In genomic region chr12:41123207-41123606, GRCm38 (mm10) we compare ENCODE assay signal across 22 mouse cellular contexts.
A peak's percentile ranks its signal among the peaks of the same experiment; 100 is the strongest.
DNase-seq lines count a peak whose midpoint lies in the region; ATAC-seq and TF ChIP-seq lines count a peak whose summit lies in the region.
"Had no signal": no experiment of that assay in that cellular context is flagged by ENCODE, and none has a peak within 500 bp of the region (broad histone marks: within the 10 kb centered on the region; RNA-seq: fewer than 3 reads in every experiment).

No protein-coding gene starts in this region.

- no peaks in the 10 kb centered on the region for H3K36me3 ChIP-seq in intestine, postnatal 0 days (ENCODE audit: control insufficient read depth, insufficient read depth)
- no peaks in the 10 kb centered on the region for H3K36me3 ChIP-seq in intestine, embryonic 15.5 days
- no peaks in the 10 kb centered on the region for H3K36me3 ChIP-seq in lung, embryonic 14.5 days (ENCODE audit: insufficient read depth)
- H3K36me3 ChIP-seq in CH12.LX (replicated peaks in 1 of 2; ENCODE audit: control insufficient read depth in 1 of 2, insufficient read depth in 1 of 2, low read length in 1 of 2) = no peaks in the 10 kb centered on the region
- H3K36me3 ChIP-seq: embryonic facial prominence, embryonic 12.5 days; G1E; hindbrain, embryonic 15.5 days; midbrain, embryonic 10.5 days; neural tube, embryonic 13.5 days had no signal

- TF ChIP-seq CTCF in intestine, postnatal 0 days (IDR thresholded peaks at IDR 0.05; ENCODE audit: low read depth) = peak; percentile 60
- peak; percentile 34 for TF ChIP-seq CTCF in lung, embryonic 14.5 days (IDR thresholded peaks at IDR 0.05; ENCODE audit: low read depth)
- TF ChIP-seq CTCF in lung, adult 2 months (IDR thresholded peaks at IDR 0.05; ENCODE audit: insufficient read depth, low read length) = no peak
- peak in 1 of 2 experiments; percentile 38; a peak in 1 of 4 replicates for TF ChIP-seq CTCF in CH12.LX (conservative IDR thresholded peaks at IDR 0.05 in 1 of 2, IDR thresholded peaks at IDR 0.05 in 1 of 2; ENCODE audit: low read depth in 2 of 2, low read length in 2 of 2)

- no peaks in the 10 kb centered on the region for H3K27me3 ChIP-seq in intestine, postnatal 0 days (replicated peaks; ENCODE audit: control insufficient read depth, insufficient read depth, low read length)
- H3K27me3 ChIP-seq in intestine, embryonic 15.5 days (replicated peaks) = no peaks in the 10 kb centered on the region
- no peaks in the 10 kb centered on the region for H3K27me3 ChIP-seq in lung, embryonic 14.5 days (ENCODE audit: insufficient read depth, low read length)
- no peaks in the 10 kb centered on the region for H3K27me3 ChIP-seq in CH12.LX (replicated peaks)
- H3K27me3 ChIP-seq: embryonic facial prominence, embryonic 12.5 days; forebrain, embryonic 13.5 days; hindbrain, embryonic 15.5 days; neural tube, embryonic 13.5 days had no signal

- H3K4me2 ChIP-seq in intestine, postnatal 0 days (replicated peaks; ENCODE audit: low read depth) = no peak overlapping the region
- no peak overlapping the region for H3K4me2 ChIP-seq in intestine, embryonic 15.5 days (replicated peaks)
- H3K4me2 ChIP-seq in lung, embryonic 14.5 days = no peak overlapping the region
- H3K4me2 ChIP-seq in CH12.LX (ENCODE audit: insufficient read depth, low read depth, poor library complexity, severe bottlenecking) = no peak overlapping the region
- H3K4me2 ChIP-seq: embryonic facial prominence, embryonic 12.5 days; forebrain, embryonic 13.5 days; heart, embryonic 11.5 days; hindbrain, embryonic 15.5 days; neural tube, embryonic 13.5 days had no signal

- ATAC-seq in intestine, postnatal 0 days = no peak
- no peak for ATAC-seq in intestine, embryonic 15.5 days
- no peak for ATAC-seq in lung, embryonic 14.5 days (ENCODE audit: insufficient read depth)
- ATAC-seq in neutrophil, adult 5-6 weeks (ENCODE audit: extremely low read depth, insufficient number of reproducible peaks, low FRiP score, poor library complexity, severe bottlenecking) = 0 out of 2 replicates have a peak, but pooled peaks have one; percentile 26
- ATAC-seq: CD4-positive, CD25-positive, alpha-beta regulatory T cell, adult 4 months; forebrain, embryonic 13.5 days had no signal

- WGBS in intestine, postnatal 0 days = 94% methylated on average over 2 of the region's 2 CpGs
- 88% methylated on average over 2 of the region's 2 CpGs for WGBS in intestine, embryonic 15.5 days
- 81% methylated on average over 2 of the region's 2 CpGs for WGBS in lung, embryonic 14.5 days
- WGBS in lung, adult 2 months = 91% methylated on average over 2 of the region's 2 CpGs

- no peaks in the 10 kb centered on the region for H3K4me1 ChIP-seq in intestine, postnatal 0 days (replicated peaks; ENCODE audit: control insufficient read depth, insufficient read depth, low read length)
- no peaks in the 10 kb centered on the region for H3K4me1 ChIP-seq in intestine, embryonic 15.5 days (replicated peaks)
- no peaks in the 10 kb centered on the region for H3K4me1 ChIP-seq in lung, embryonic 14.5 days (ENCODE audit: insufficient read depth)
- H3K4me1 ChIP-seq in lung, adult 2 months (ENCODE audit: control insufficient read depth, insufficient read depth, low read length) = no peaks in the 10 kb centered on the region
- no peaks in the 10 kb centered on the region for H3K4me1 ChIP-seq in CH12.LX (ENCODE audit: control insufficient read depth in 1 of 2, insufficient read depth in 2 of 2)
- H3K4me1 ChIP-seq: embryonic facial prominence, embryonic 12.5 days; forebrain, embryonic 13.5 days; hindbrain, embryonic 15.5 days; midbrain, embryonic 10.5 days; neural tube, embryonic 13.5 days had no signal

- TF ChIP-seq EP300 in CH12.LX (IDR thresholded peaks at IDR 0.05; ENCODE audit: low read length) = no peak

- H3K79me2 ChIP-seq in CH12.LX (replicated peaks; ENCODE audit: control insufficient read depth, extremely low read depth, insufficient read depth, poor library complexity, severe bottlenecking) = no peaks in the 10 kb centered on the region

- dilution Hi-C loops in CH12.LX (cut with MboI; ENCODE audit: extremely low pct_ligation_motif_present, extremely low pct_unique_long_range_greater_than_20kb, low sequenced_read_pairs) = no loop called here

- H3K27ac ChIP-seq in intestine, postnatal 0 days (ENCODE audit: low read depth, low read length) = no peak overlapping the region
- no peak overlapping the region for H3K27ac ChIP-seq in intestine, embryonic 15.5 days
- H3K27ac ChIP-seq in lung, embryonic 14.5 days (ENCODE audit: low read depth) = no peak overlapping the region
- H3K27ac ChIP-seq in CH12.LX (ENCODE audit: insufficient read depth, low read depth) = no peak overlapping the region
- H3K27ac ChIP-seq: embryonic facial prominence, embryonic 12.5 days; forebrain, embryonic 13.5 days; hindbrain, embryonic 15.5 days; macrophage; midbrain, embryonic 10.5 days; neural tube, embryonic 13.5 days had no signal

- no peak overlapping the region for H3K9ac ChIP-seq in intestine, postnatal 0 days (ENCODE audit: low read depth, low read length)
- H3K9ac ChIP-seq in intestine, embryonic 15.5 days = no peak overlapping the region
- no peak overlapping the region for H3K9ac ChIP-seq in lung, embryonic 14.5 days
- no peak overlapping the region for H3K9ac ChIP-seq in CH12.LX (ENCODE audit: insufficient read depth, low read depth)
- H3K9ac ChIP-seq: embryonic facial prominence, embryonic 12.5 days; forebrain, embryonic 13.5 days; hindbrain, embryonic 15.5 days; neural tube, embryonic 13.5 days had no signal

- no peak for DNase-seq in lung, embryonic 14.5 days
- DNase-seq in lung, adult 2 months = no peak
- DNase-seq in CH12.LX (ENCODE audit: extremely low read depth) = no peak
- DNase-seq in lung, postnatal 4 days = no peak
- DNase-seq: cerebellum, adult 9-10 months; gastrocnemius, postnatal 36 days; kidney, adult 18-20 months; kidney, postnatal 14 days; thymus, postnatal 36 days had no signal

- no peaks in the 10 kb centered on the region for H3K9me3 ChIP-seq in intestine, postnatal 0 days (ENCODE audit: control insufficient read depth)
- no peaks in the 10 kb centered on the region for H3K9me3 ChIP-seq in intestine, embryonic 15.5 days
- no peaks in the 10 kb centered on the region for H3K9me3 ChIP-seq in lung, embryonic 14.5 days (ENCODE audit: low read depth, low read length)
- H3K9me3 ChIP-seq in CH12.LX (replicated peaks; ENCODE audit: low read length) = no peaks in the 10 kb centered on the region
- H3K9me3 ChIP-seq: embryonic facial prominence, embryonic 12.5 days; forebrain, embryonic 13.5 days; G1E; hindbrain, embryonic 15.5 days; midbrain, embryonic 10.5 days; neural tube, embryonic 13.5 days had no signal

- no peak for TF ChIP-seq POLR2A in lung, adult 2 months (IDR thresholded peaks at IDR 0.05; ENCODE audit: borderline replicate concordance, extremely low read depth, low read depth, low read length)
- no peak for TF ChIP-seq POLR2A in CH12.LX (IDR thresholded peaks at IDR 0.05; ENCODE audit: low read depth, low read length)

- no peak overlapping the region for H3K4me3 ChIP-seq in intestine, postnatal 0 days (ENCODE audit: low read depth, low read length)
- H3K4me3 ChIP-seq in intestine, embryonic 15.5 days (replicated peaks) = no peak overlapping the region
- H3K4me3 ChIP-seq in lung, embryonic 14.5 days (ENCODE audit: low read depth, low read length) = no peak overlapping the region
- no peak overlapping the region for H3K4me3 ChIP-seq in lung, adult 2 months (replicated peaks; ENCODE audit: extremely low read depth, low read depth, low read length)
- no peak overlapping the region for H3K4me3 ChIP-seq in CH12.LX (replicated peaks in 1 of 3; ENCODE audit: low read depth in 2 of 3, low read length in 2 of 3, poor library complexity in 1 of 3)
- H3K4me3 ChIP-seq: embryonic facial prominence, embryonic 12.5 days; erythroblast, embryonic 14.5 days; forebrain, embryonic 13.5 days; hindbrain, embryonic 15.5 days; midbrain, embryonic 10.5 days; neural tube, embryonic 13.5 days had no signal

- in situ Hi-C loops in CH12.LX (cut with MboI; ENCODE audit: low pct_ligation_motif_present, low pct_unique_long_range_greater_than_20kb, low sequenced_read_pairs) = loop anchor here (25.0 kb wide), 1 partner anchor 364 kb away; the partner anchor contains the start of gene Lrrn3

- peak; percentile 46 for TF ChIP-seq RAD21 in CH12.LX (IDR thresholded peaks at IDR 0.05; ENCODE audit: low read depth, low read length)

TF ChIP-seq in CH12.LX, 34 proteins besides CTCF, POLR2A, EP300 and RAD21:
- TF ChIP-seq JUND (conservative IDR thresholded peaks at IDR 0.05; ENCODE audit: low read depth, low read length) (no peak), SMC3 (IDR thresholded peaks at IDR 0.05; ENCODE audit: low read depth, low read length) (peak; percentile 29; the same call in 1 of the 2 replicates)
